Mouse (Mus musculus): ENCODE results near the gene Phf20. TPM values are rescaled to one million over a fixed set of nuclear protein-coding genes. Genes with fewer than 3 reads are reported as not detected.

Phf20 gene
- polyA plus RNA-seq (2012; fragmentation: generic; extraction: Trizol), result 13.4 TPM

GRCm38 (mm10) chr2:156196302-156197128 is at the start of gene Phf20:
TSS of gene Phf20 (plus strand) at chr2:156196466.
- Histone ChIP-seq H3ac (ENCODE audit: control insufficient read depth, insufficient read length) (peak within 1 kb of the TSS; percentile 87), H3K36me3 (ENCODE audit: control insufficient read depth, insufficient read depth) (peaks cover 4% of the 10 kb centered on the region), H3K4me2 (ENCODE audit: low read depth) (peak within 1 kb of the TSS; percentile 90), H3K27me3 (ENCODE audit: control insufficient read depth, insufficient read depth, insufficient read length) (no peaks in the 10 kb centered on the region), H3K4me3 (peak within 1 kb of the TSS; percentile 66), H3K79me2 (ENCODE audit: control insufficient read depth, insufficient read depth) (peaks cover 46% of the 10 kb centered on the region)
- TF ChIP-seq POLR2AphosphoS2 (IDR thresholded peaks at IDR 0.05; ENCODE audit: insufficient read length, low read depth), result peak; percentile 92
- peak; percentile 92 for TF ChIP-seq USF1 (IDR thresholded peaks at IDR 0.05; ENCODE audit: low read depth)
- TF ChIP-seq MYOG (IDR thresholded peaks at IDR 0.05; ENCODE audit: control insufficient read depth in 1 of 3, insufficient read depth in 1 of 3, insufficient read length in 2 of 3, low read depth in 2 of 3), result peak in 2 of 3 experiments; percentile 24 to 50
- no peak for TF ChIP-seq SRF (IDR thresholded peaks at IDR 0.05; ENCODE audit: control insufficient read depth, insufficient read length, low read depth)
- TF ChIP-seq REST (IDR thresholded peaks at IDR 0.05; ENCODE audit: insufficient read depth, insufficient read length), result no peak
- peak; percentile 16 for TF ChIP-seq TCF3 (IDR thresholded peaks at IDR 0.05; ENCODE audit: insufficient read length, low read depth)
- peak in 1 of 3 experiments; percentile 60 for TF ChIP-seq MYOD1 (IDR thresholded peaks at IDR 0.05; ENCODE audit: control insufficient read depth in 1 of 3, insufficient read length in 2 of 3, low read depth in 2 of 3)
- TF ChIP-seq E2F4 (IDR thresholded peaks at IDR 0.05; ENCODE audit: insufficient read depth), result no peak
- peak; percentile 96 for TF ChIP-seq POLR2A (IDR thresholded peaks at IDR 0.05; ENCODE audit: insufficient read length, low read depth)

- peaks cover 67% of the 10 kb centered on the region for H3K36me3 ChIP-seq (ENCODE audit: control insufficient read depth, insufficient read depth)
Observed at GRCm38 (mm10) chr2:156147316-156147915, 48.9 kb upstream of the Phf20 start.

GRCm38 (mm10) chr2:156151538-156151937 is 44.7 kb upstream of the Phf20 start:
- Histone ChIP-seq H3K79me2 (ENCODE audit: control insufficient read depth, insufficient read depth) (peaks cover 65% of the 10 kb centered on the region), H3ac (ENCODE audit: control insufficient read depth, insufficient read length) (no peak overlapping the region), H3K36me3 (ENCODE audit: control insufficient read depth, insufficient read depth) (peaks cover 93% of the 10 kb centered on the region), H3K27me3 (ENCODE audit: control insufficient read depth, insufficient read depth, insufficient read length) (no peaks in the 10 kb centered on the region), H3K4me2 (ENCODE audit: low read depth) (no peak overlapping the region), H3K4me3 (no peak overlapping the region)
- TF ChIP-seq MAX (IDR thresholded peaks at IDR 0.05; ENCODE audit: low read depth) (no peak), POLR2AphosphoS2 (IDR thresholded peaks at IDR 0.05; ENCODE audit: insufficient read length, low read depth) (no peak), MYOG (IDR thresholded peaks at IDR 0.05; ENCODE audit: control insufficient read depth in 1 of 3, insufficient read depth in 1 of 3, insufficient read length in 2 of 3, low read depth in 2 of 3) (no peak), TCF12 (IDR thresholded peaks at IDR 0.05; ENCODE audit: insufficient read depth, poor library complexity, severe bottlenecking) (no peak), CEBPB (IDR thresholded peaks at IDR 0.05; ENCODE audit: insufficient read depth, poor library complexity, severe bottlenecking) (no peak), REST (IDR thresholded peaks at IDR 0.05; ENCODE audit: insufficient read depth, insufficient read length) (no peak), USF1 (IDR thresholded peaks at IDR 0.05; ENCODE audit: low read depth) (no peak), TCF3 (IDR thresholded peaks at IDR 0.05; ENCODE audit: insufficient read length, low read depth) (no peak), E2F4 (IDR thresholded peaks at IDR 0.05; ENCODE audit: insufficient read depth) (no peak), POLR2A (IDR thresholded peaks at IDR 0.05; ENCODE audit: insufficient read length, low read depth) (no peak), MYOD1 (IDR thresholded peaks at IDR 0.05; ENCODE audit: control insufficient read depth in 1 of 3, insufficient read length in 2 of 3, low read depth in 2 of 3) (no peak), SRF (IDR thresholded peaks at IDR 0.05; ENCODE audit: control insufficient read depth, insufficient read length, low read depth) (no peak)

More at GRCm38 (mm10) chr2:156147316-156147915, 48.9 kb upstream of the Phf20 start:
- Histone ChIP-seq H3ac (ENCODE audit: control insufficient read depth, insufficient read length) (no peak overlapping the region), H3K79me2 (ENCODE audit: control insufficient read depth, insufficient read depth) (peaks cover 40% of the 10 kb centered on the region), H3K4me2 (ENCODE audit: low read depth) (no peak overlapping the region), H3K27me3 (ENCODE audit: control insufficient read depth, insufficient read depth, insufficient read length) (no peaks in the 10 kb centered on the region), H3K4me3 (no peak overlapping the region)
- TF ChIP-seq TCF3 (IDR thresholded peaks at IDR 0.05; ENCODE audit: insufficient read length, low read depth) (no peak), POLR2A (IDR thresholded peaks at IDR 0.05; ENCODE audit: insufficient read length, low read depth) (no peak), CEBPB (IDR thresholded peaks at IDR 0.05; ENCODE audit: insufficient read depth, poor library complexity, severe bottlenecking) (no peak), E2F4 (IDR thresholded peaks at IDR 0.05; ENCODE audit: insufficient read depth) (no peak), MYOG (IDR thresholded peaks at IDR 0.05; ENCODE audit: control insufficient read depth in 1 of 3, insufficient read depth in 1 of 3, insufficient read length in 2 of 3, low read depth in 2 of 3) (no peak), TCF12 (IDR thresholded peaks at IDR 0.05; ENCODE audit: insufficient read depth, poor library complexity, severe bottlenecking) (no peak), USF1 (IDR thresholded peaks at IDR 0.05; ENCODE audit: low read depth) (no peak)

GRCm38 (mm10) chr2:156165478-156165877 is 30.8 kb upstream of the Phf20 start:
- Histone ChIP-seq H3ac (ENCODE audit: control insufficient read depth, insufficient read length) (no peak overlapping the region), H3K27me3 (ENCODE audit: control insufficient read depth, insufficient read depth, insufficient read length) (no peaks in the 10 kb centered on the region), H3K79me2 (ENCODE audit: control insufficient read depth, insufficient read depth) (peaks cover 72% of the 10 kb centered on the region), H3K4me3 (no peak overlapping the region), H3K4me2 (ENCODE audit: low read depth) (no peak overlapping the region), H3K36me3 (ENCODE audit: control insufficient read depth, insufficient read depth) (peaks cover 94% of the 10 kb centered on the region)
- no peak for TF ChIP-seq TCF12 (IDR thresholded peaks at IDR 0.05; ENCODE audit: insufficient read depth, poor library complexity, severe bottlenecking)
- no peak for TF ChIP-seq MYOG (IDR thresholded peaks at IDR 0.05; ENCODE audit: control insufficient read depth in 1 of 3, insufficient read depth in 1 of 3, insufficient read length in 2 of 3, low read depth in 2 of 3)
- TF ChIP-seq MAX (IDR thresholded peaks at IDR 0.05; ENCODE audit: low read depth), result no peak
- TF ChIP-seq CEBPB (IDR thresholded peaks at IDR 0.05; ENCODE audit: insufficient read depth, poor library complexity, severe bottlenecking), result no peak
- no peak for TF ChIP-seq SRF (IDR thresholded peaks at IDR 0.05; ENCODE audit: control insufficient read depth, insufficient read length, low read depth)
- TF ChIP-seq MYOD1 (IDR thresholded peaks at IDR 0.05; ENCODE audit: control insufficient read depth in 1 of 3, insufficient read length in 2 of 3, low read depth in 2 of 3), result no peak
